Comparison of ENCODE assay signal across 25 mouse cellular contexts in genomic region chr9:86782836-86783235, GRCm38 (mm10). TPM values are rescaled to one million over a fixed set of nuclear protein-coding genes. Genes with fewer than 3 reads are reported as not detected.
"Had no signal": no experiment of that assay in that cellular context is flagged by ENCODE, and none has a peak within 500 bp of the region (broad histone marks: within the 10 kb centered on the region; RNA-seq: fewer than 3 reads in every experiment).

No protein-coding gene starts in this region.

- H3K9me3 ChIP-seq: heart, embryonic 13.5 days; heart, embryonic 15.5 days; hindbrain, embryonic 13.5 days; hindbrain, embryonic 15.5 days; intestine, embryonic 15.5 days; limb, embryonic 13.5 days; limb, embryonic 15.5 days; liver, embryonic 12.5 days had no signal

- DNase-seq: gastrocnemius, postnatal 14 days; gastrocnemius, postnatal 36 days; heart, adult 2 months; heart, postnatal 14 days; heart, postnatal 36 days; kidney, adult 18-20 months; kidney, adult 8-10 months; kidney, postnatal 10 days; kidney, postnatal 25 days; kidney, postnatal 4 days; left cerebral cortex, postnatal 4 days; lung, adult 18-20 months had no signal

- H3K36me3 ChIP-seq: intestine, embryonic 15.5 days; limb, embryonic 13.5 days; limb, embryonic 15.5 days; liver, embryonic 12.5 days had no signal

- H3K4me1 ChIP-seq: heart, embryonic 13.5 days; heart, embryonic 15.5 days; hindbrain, embryonic 13.5 days; hindbrain, embryonic 15.5 days; intestine, embryonic 15.5 days; limb, embryonic 13.5 days; limb, embryonic 15.5 days; liver, embryonic 12.5 days had no signal

- H3K4me2 ChIP-seq: heart, embryonic 11.5 days; heart, embryonic 13.5 days; heart, embryonic 15.5 days; hindbrain, embryonic 13.5 days; hindbrain, embryonic 15.5 days; intestine, embryonic 15.5 days; limb, embryonic 13.5 days; limb, embryonic 15.5 days; liver, embryonic 12.5 days had no signal

- H3K9ac ChIP-seq: heart, embryonic 13.5 days; heart, embryonic 15.5 days; hindbrain, embryonic 13.5 days; hindbrain, embryonic 15.5 days; intestine, embryonic 15.5 days; limb, embryonic 13.5 days; limb, embryonic 15.5 days; liver, embryonic 12.5 days; liver, embryonic 14.5 days had no signal

- H3K27ac ChIP-seq: heart, adult 2 months; heart, embryonic 13.5 days; heart, embryonic 15.5 days; hindbrain, embryonic 13.5 days; hindbrain, embryonic 15.5 days; hindbrain, postnatal 0 days; intestine, embryonic 15.5 days; layer of hippocampus, adult 2 months; limb, embryonic 13.5 days; limb, embryonic 15.5 days; liver, embryonic 12.5 days; liver, embryonic 14.5 days had no signal

- ATAC-seq: hindbrain, postnatal 0 days; intestine, embryonic 15.5 days; liver, embryonic 12.5 days had no signal

- H3K27me3 ChIP-seq: heart, embryonic 13.5 days; heart, embryonic 15.5 days; hindbrain, embryonic 13.5 days; hindbrain, embryonic 15.5 days; intestine, embryonic 15.5 days; limb, embryonic 13.5 days; limb, embryonic 15.5 days; liver, embryonic 12.5 days had no signal

- H3K4me3 ChIP-seq: heart, adult 2 months; heart, embryonic 13.5 days; heart, embryonic 15.5 days; hindbrain, embryonic 13.5 days; hindbrain, embryonic 15.5 days; intestine, embryonic 15.5 days; layer of hippocampus, adult 2 months; limb, embryonic 13.5 days; limb, embryonic 15.5 days; liver, embryonic 12.5 days had no signal

RNA-seq across cellular contexts. Expression of gene Prss35, which starts 39.4 kb away (rescaled TPM):
- polyA plus RNA-seq: liver, adult 2 months had no signal
